Mouse (Mus musculus) stomach, postnatal 0 days (tissue): Measurements from ENCODE around the gene Ccnl1.

Experiments
- CTCF ChIP-seq: IDR thresholded peaks from 2 replicates; pipeline ENCODE4 v1.5.1; 2016; ENCODE audit warnings: antibody characterized with exemption, low read depth, mild to moderate bottlenecking, moderate library complexity
- EP300 ChIP-seq: optimal IDR thresholded peaks from 2 replicates; pipeline ENCODE3; 2016; ENCODE audit warnings: antibody characterized with exemption

DNA sequence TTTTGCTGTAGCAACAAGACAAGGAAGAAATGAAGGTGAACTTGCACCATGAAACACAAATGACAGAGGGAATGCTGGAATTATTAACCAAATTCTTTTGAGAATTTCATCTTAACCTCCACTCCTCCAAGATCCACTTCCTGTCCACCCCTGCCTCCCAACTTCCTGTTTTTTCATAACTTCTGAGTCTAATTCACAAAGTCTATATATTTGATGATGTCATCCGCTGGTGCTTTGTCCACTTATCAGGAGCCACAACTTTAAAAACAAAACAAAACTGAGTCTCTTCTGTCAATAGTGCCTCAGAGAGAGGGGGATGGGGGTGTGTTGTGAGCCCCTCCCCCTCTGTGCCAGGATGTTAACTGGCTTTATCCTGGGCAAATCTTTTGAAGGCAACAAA lies 17.0 kb downstream of the Ccnl1 start:
- TF ChIP-seq EP300 (no peak), CTCF (no peak)
